In the genomic region with DNA sequence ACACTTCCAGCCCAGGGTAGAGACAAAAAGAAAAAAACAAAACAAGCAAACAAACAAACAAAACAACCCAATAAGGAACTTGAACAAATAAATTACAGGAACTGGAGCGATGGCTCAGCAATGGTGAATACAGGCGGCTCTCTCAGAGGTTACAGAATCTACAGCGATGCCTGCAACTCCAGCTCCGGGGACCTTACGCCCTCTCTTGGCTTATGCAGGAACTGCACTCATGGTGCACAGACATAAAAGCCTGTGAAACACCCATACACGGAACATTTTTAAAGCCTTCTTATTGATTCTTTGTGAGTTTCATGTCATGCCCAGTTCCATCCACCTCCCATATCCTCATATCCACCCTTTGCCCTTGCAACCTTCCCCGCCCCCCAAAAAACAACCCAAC, we compare ENCODE assay signal across 14 mouse cellular contexts.
DNase-seq lines count a peak whose midpoint lies in the region; ATAC-seq and TF ChIP-seq lines count a peak whose summit lies in the region.
"Had no signal": no experiment of that assay in that cellular context is flagged by ENCODE, and none has a peak within 500 bp of the region (broad histone marks: within the 10 kb centered on the region; RNA-seq: fewer than 3 reads in every experiment).

No protein-coding gene starts in this region.

- H3K36me3 ChIP-seq in lung, embryonic 14.5 days (ENCODE audit: insufficient read depth) = no peaks in the 10 kb centered on the region
- no peaks in the 10 kb centered on the region for H3K36me3 ChIP-seq in midbrain, embryonic 10.5 days
- H3K36me3 ChIP-seq: heart, embryonic 13.5 days; hindbrain, embryonic 15.5 days; stomach, embryonic 15.5 days had no signal

- H3K4me2 ChIP-seq in lung, embryonic 14.5 days = no peak overlapping the region
- H3K4me2 ChIP-seq: heart, embryonic 13.5 days; hindbrain, embryonic 15.5 days; stomach, embryonic 15.5 days had no signal

- no peaks in the 10 kb centered on the region for H3K9me3 ChIP-seq in lung, embryonic 14.5 days (ENCODE audit: low read depth, low read length)
- no peaks in the 10 kb centered on the region for H3K9me3 ChIP-seq in midbrain, embryonic 10.5 days (replicated peaks)
- H3K9me3 ChIP-seq: heart, embryonic 13.5 days; hindbrain, embryonic 15.5 days; stomach, embryonic 15.5 days had no signal

- H3K27ac ChIP-seq in lung, embryonic 14.5 days (ENCODE audit: low read depth) = no peak overlapping the region
- no peak overlapping the region for H3K27ac ChIP-seq in bone marrow macrophage, adult 2 months (ENCODE audit: insufficient read depth, low read depth, low read length)
- no peak overlapping the region for H3K27ac ChIP-seq in midbrain, embryonic 10.5 days (replicated peaks)
- H3K27ac ChIP-seq: heart, embryonic 13.5 days; hindbrain, embryonic 15.5 days; stomach, embryonic 15.5 days had no signal

- H3K4me3 ChIP-seq in lung, embryonic 14.5 days (ENCODE audit: low read depth, low read length) = no peak overlapping the region
- H3K4me3 ChIP-seq in bone marrow macrophage, adult 2 months (ENCODE audit: insufficient read depth, low read length) = no peak overlapping the region
- no peak overlapping the region for H3K4me3 ChIP-seq in midbrain, embryonic 10.5 days
- H3K4me3 ChIP-seq: heart, embryonic 13.5 days; hindbrain, embryonic 15.5 days; myocyte; stomach, embryonic 15.5 days had no signal

- H3K4me1 ChIP-seq in lung, embryonic 14.5 days (ENCODE audit: insufficient read depth) = no peaks in the 10 kb centered on the region
- no peaks in the 10 kb centered on the region for H3K4me1 ChIP-seq in bone marrow macrophage, adult 2 months (ENCODE audit: control insufficient read depth, insufficient read depth, low read length)
- peaks cover 19% of the 10 kb centered on the region for H3K4me1 ChIP-seq in midbrain, embryonic 10.5 days
- H3K4me1 ChIP-seq: heart, embryonic 13.5 days; hindbrain, embryonic 15.5 days; stomach, embryonic 15.5 days had no signal

- H3K9ac ChIP-seq in lung, embryonic 14.5 days = no peak overlapping the region
- H3K9ac ChIP-seq: heart, embryonic 13.5 days; hindbrain, embryonic 15.5 days; stomach, embryonic 15.5 days had no signal

- 74% methylated on average over 7 of the region's 7 CpGs for WGBS in lung, embryonic 14.5 days
- WGBS in midbrain, embryonic 10.5 days = 86% methylated on average over 7 of the region's 7 CpGs

- ATAC-seq in lung, embryonic 14.5 days (ENCODE audit: insufficient read depth) = no peak

- peak; percentile 31 for TF ChIP-seq CTCF in lung, embryonic 14.5 days (IDR thresholded peaks at IDR 0.05; ENCODE audit: low read depth)
- 0 out of 2 replicates have a peak, but pooled peaks have one; percentile 16 for TF ChIP-seq CTCF in bone marrow macrophage, adult 2 months (IDR thresholded peaks at IDR 0.05; ENCODE audit: low read depth, low read length)

- no peaks in the 10 kb centered on the region for H3K27me3 ChIP-seq in lung, embryonic 14.5 days (ENCODE audit: insufficient read depth, low read length)
- H3K27me3 ChIP-seq in midbrain, embryonic 10.5 days (ENCODE audit: low read depth, poor library complexity, severe bottlenecking) = no peaks in the 10 kb centered on the region
- H3K27me3 ChIP-seq: heart, embryonic 13.5 days; hindbrain, embryonic 15.5 days; stomach, embryonic 15.5 days had no signal

- TF ChIP-seq POLR2A in bone marrow macrophage, adult 2 months (IDR thresholded peaks at IDR 0.05; ENCODE audit: borderline replicate concordance, low read depth, low read length) = no peak

- DNase-seq in adrenal gland, postnatal 14 days = peak; percentile 42
- DNase-seq in adrenal gland, adult 2 months = no peak
- peak; percentile 23 for DNase-seq in lung, embryonic 14.5 days
- DNase-seq in lung, postnatal 14 days = no peak
- peak; percentile 87 for DNase-seq in A20 (ENCODE audit: low read depth, low spot score)
- DNase-seq in heart, postnatal 4 days = no peak
- no peak for DNase-seq in midbrain, embryonic 10.5 days (ENCODE audit: low spot score)
- DNase-seq: kidney, postnatal 10 days; lung, postnatal 36 days had no signal

Comparison
In these comparisons a context has a peak if more than half of its experiments do, and no peak if none do; other contexts are left out.
1. DNase-seq: peak in adrenal gland, postnatal 14 days (single experiment), lung, embryonic 14.5 days (single experiment) and A20 (single experiment); none in adrenal gland, adult 2 months (single experiment), lung, postnatal 14 days (single experiment), heart, postnatal 4 days (single experiment) and midbrain, embryonic 10.5 days (single experiment).